Mouse (Mus musculus) activated CD4-positive, CD25-positive, alpha-beta regulatory T cell (primary cell): ENCODE data around the gene Pkd1l1. TPM values are rescaled to one million over a fixed set of nuclear protein-coding genes. Genes with fewer than 3 reads are reported as not detected.

ENCODE experiments used
- polyA plus RNA-seq, 2 experiments: library from polyadenylated mRNA; unstranded; fragments of 100-300 nt; shearing (Covaris generic); gene quantifications; one replicate each; pipeline ENCODE4 v1.2.1; 2017

Pkd1l1 gene
- polyA plus RNA-seq, result not detected

DNA sequence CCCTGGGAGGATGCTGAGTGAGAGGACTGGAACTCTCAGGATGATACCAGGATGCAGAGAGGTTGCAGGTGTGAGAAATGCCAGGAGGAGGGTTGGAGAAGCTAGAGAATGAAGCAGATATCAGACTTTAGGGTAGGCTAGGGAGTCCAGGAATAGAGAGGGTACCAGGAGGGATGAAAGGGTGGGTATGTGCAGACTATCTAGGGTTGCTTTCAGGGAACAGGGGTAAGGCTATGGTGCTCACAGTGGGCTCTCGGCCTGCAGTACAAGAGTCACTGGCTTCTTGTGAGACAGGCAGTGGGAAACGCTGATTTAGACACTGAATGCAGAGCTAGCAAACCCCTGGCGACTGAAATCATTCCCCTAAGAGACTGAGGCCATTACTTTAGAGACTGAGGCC, at the start of gene Pkd1l1:
Pkd1l1 (minus strand) TSS at position 101 of the 400 bp plus-strand sequence.

GRCm38 (mm10) chr11:9010853-9011339, 37.8 kb upstream of the Pkd1l1 start, which contains the start of gene Hus1:
Gene Hus1, minus strand, starts transcription at chr11:9011191.

Other genes starting within 250 kb of the Pkd1l1 start
- 10 to 100 TPM in 1 of 2 experiments, 1 to 10 TPM in 1; 7.3 to 10.3 TPM for gene Hus1, start 37.9 kb upstream of the Pkd1l1 start, polyA plus RNA-seq
- gene Gm11992, start 75.3 kb upstream of the Pkd1l1 start, polyA plus RNA-seq, result 1 to 10 TPM in 1 of 2 experiments, not detected in 1; 1.1 TPM
- not detected for gene Sun3, start 75.7 kb upstream of the Pkd1l1 start, polyA plus RNA-seq
- gene Upp1, start 144.8 kb upstream of the Pkd1l1 start, polyA plus RNA-seq, result under 1 TPM; 0.20 to 0.76 TPM
- gene Abca13, start 218.7 kb upstream of the Pkd1l1 start, polyA plus RNA-seq, result under 1 TPM in 1 of 2 experiments, not detected in 1; 0.09 TPM